Mouse (Mus musculus): Measurements from ENCODE around the gene Patj. TPM values are rescaled to one million over a fixed set of nuclear protein-coding genes. Genes with fewer than 3 reads are reported as not detected.

Patj gene
- total and polyA plus RNA-seq, 3 experiments, result 0.19 to 0.46 TPM; not detected in 1

GRCm38 (mm10) chr4:98667009-98667408 lies 271.4 kb downstream of the Patj start:
- Histone ChIP-seq H3K27ac (ENCODE audit: control insufficient read depth, low read depth, low read length) (no peak overlapping the region), H3K79me2 (ENCODE audit: control insufficient read depth, insufficient read depth, low read length, poor library complexity) (no peaks in the 10 kb centered on the region), H3K27me3 (ENCODE audit: control insufficient read depth in 1 of 2, insufficient read depth in 2 of 2, low read length in 2 of 2) (no peaks in the 10 kb centered on the region), H3K4me3 (ENCODE audit: control insufficient read depth in 1 of 2, insufficient read depth in 1 of 2, low read depth in 2 of 2, low read length in 2 of 2) (no peak overlapping the region), H3K36me3 (ENCODE audit: control insufficient read depth in 1 of 2, insufficient read depth in 2 of 2, low read length in 2 of 2) (no peaks in the 10 kb centered on the region), H3K9me3 (replicated peaks; ENCODE audit: insufficient read depth, low read length) (no peaks in the 10 kb centered on the region), H3K9ac (ENCODE audit: control insufficient read depth, low read depth, low read length, poor library complexity, severe bottlenecking) (no peak overlapping the region), H3K4me1 (ENCODE audit: control insufficient read depth in 1 of 2, insufficient read depth in 2 of 2, low read length in 2 of 2) (no peaks in the 10 kb centered on the region)
- no peak for DNase-seq (ENCODE audit: low read depth, low spot score)
- no peak for TF ChIP-seq ZMIZ1 (IDR thresholded peaks at IDR 0.05; ENCODE audit: low read depth, low read length)
- TF ChIP-seq HCFC1 (IDR thresholded peaks at IDR 0.05; ENCODE audit: low read depth, low read length), result no peak
- no peak for TF ChIP-seq GATA1 (IDR thresholded peaks at IDR 0.05; ENCODE audit: low read depth, low read length)
- no peak for TF ChIP-seq CHD1 (IDR thresholded peaks at IDR 0.05; ENCODE audit: low read depth, low read length)
- no peak for TF ChIP-seq NRF1 (IDR thresholded peaks at IDR 0.05; ENCODE audit: insufficient read depth, low read depth, low read length, poor library complexity, severe bottlenecking)
- TF ChIP-seq USF1 (IDR thresholded peaks at IDR 0.05; ENCODE audit: low read depth, low read length), result no peak
- no peak for TF ChIP-seq CHD2 (IDR thresholded peaks at IDR 0.05; ENCODE audit: low read length)
- TF ChIP-seq ZKSCAN1 (IDR thresholded peaks at IDR 0.05; ENCODE audit: low read depth, low read length), result no peak
- no peak for TF ChIP-seq ETS1 (IDR thresholded peaks at IDR 0.05; ENCODE audit: low read depth, low read length)
- TF ChIP-seq RAD21 (IDR thresholded peaks at IDR 0.05; ENCODE audit: low read depth, low read length), result no peak
- no peak for TF ChIP-seq MYB (IDR thresholded peaks at IDR 0.05; ENCODE audit: low read depth, low read length)

- H3K9me3 ChIP-seq (replicated peaks; ENCODE audit: insufficient read depth, low read length), result no peaks in the 10 kb centered on the region
- H3K9ac ChIP-seq (ENCODE audit: control insufficient read depth, low read depth, low read length, poor library complexity, severe bottlenecking), result no peak overlapping the region
- no peak overlapping the region for H3K4me3 ChIP-seq (ENCODE audit: control insufficient read depth in 1 of 2, insufficient read depth in 1 of 2, low read depth in 2 of 2, low read length in 2 of 2)
- H3K27me3 ChIP-seq (ENCODE audit: control insufficient read depth in 1 of 2, insufficient read depth in 2 of 2, low read length in 2 of 2), result no peaks in the 10 kb centered on the region; a peak in 1 of 4 replicates
- no peaks in the 10 kb centered on the region for H3K4me1 ChIP-seq (ENCODE audit: control insufficient read depth in 1 of 2, insufficient read depth in 2 of 2, low read length in 2 of 2)
- no peak for TF ChIP-seq USF2 (IDR thresholded peaks at IDR 0.05; ENCODE audit: borderline replicate concordance in 1 of 2, insufficient read depth in 1 of 2, low read depth in 1 of 2, low read length in 2 of 2)
- TF ChIP-seq MAFK (IDR thresholded peaks at IDR 0.05; ENCODE audit: borderline replicate concordance, low read depth, low read length), result no peak
- TF ChIP-seq MAZ (IDR thresholded peaks at IDR 0.05; ENCODE audit: low read depth, low read length), result no peak
- TF ChIP-seq SMC3 (IDR thresholded peaks at IDR 0.05; ENCODE audit: low read depth, low read length), result no peak
- TF ChIP-seq GABPA (IDR thresholded peaks at IDR 0.05; ENCODE audit: low read depth, low read length), result no peak
- TF ChIP-seq E2F4 (IDR thresholded peaks at IDR 0.05; ENCODE audit: borderline replicate concordance, low read depth, low read length), result no peak
- TF ChIP-seq CHD2 (IDR thresholded peaks at IDR 0.05; ENCODE audit: low read length), result no peak
- TF ChIP-seq ZC3H11A (IDR thresholded peaks at IDR 0.05; ENCODE audit: low read depth, low read length), result no peak
- H3K36me3 ChIP-seq (ENCODE audit: control insufficient read depth in 1 of 2, insufficient read depth in 2 of 2, low read length in 2 of 2), result no peaks in the 10 kb centered on the region
- no peaks in the 10 kb centered on the region for H3K79me2 ChIP-seq (ENCODE audit: control insufficient read depth, insufficient read depth, low read length, poor library complexity)
- DNase-seq (ENCODE audit: low read depth, low spot score), result no peak
- H3K27ac ChIP-seq (ENCODE audit: control insufficient read depth, low read depth, low read length), result no peak overlapping the region
Measured at GRCm38 (mm10) chr4:98677506-98677905, 281.9 kb downstream of the Patj start.
